Mouse (Mus musculus): Measurements from ENCODE around the gene Atxn1. TPM values are rescaled to one million over a fixed set of nuclear protein-coding genes. Genes with fewer than 3 reads are reported as not detected.

The Atxn1 gene
- polyA plus RNA-seq, 1 experiment, result 2.5 TPM

GRCm38 (mm10) chr13:45718850-45719249 lies 246.0 kb downstream of the Atxn1 start:
- no peaks in the 10 kb centered on the region for H3K79me2 ChIP-seq (ENCODE audit: control insufficient read depth, insufficient read depth)
- no peak overlapping the region for H3ac ChIP-seq (ENCODE audit: control insufficient read depth, insufficient read length)
- H3K27me3 ChIP-seq (ENCODE audit: control insufficient read depth, insufficient read depth, insufficient read length), result no peaks in the 10 kb centered on the region
- H3K36me3 ChIP-seq (ENCODE audit: control insufficient read depth, insufficient read depth), result no peaks in the 10 kb centered on the region
- TF ChIP-seq E2F4 (IDR thresholded peaks at IDR 0.05; ENCODE audit: insufficient read depth) (no peak), USF1 (IDR thresholded peaks at IDR 0.05; ENCODE audit: low read depth) (peak; percentile 76), MYOD1 (IDR thresholded peaks at IDR 0.05; ENCODE audit: control insufficient read depth in 1 of 3, insufficient read length in 2 of 3, low read depth in 2 of 3) (no peak), MAX (IDR thresholded peaks at IDR 0.05; ENCODE audit: low read depth) (no peak), TCF3 (IDR thresholded peaks at IDR 0.05; ENCODE audit: insufficient read length, low read depth) (no peak)
- H3K4me2 ChIP-seq (ENCODE audit: low read depth), result no peak overlapping the region
- no peak overlapping the region for H3K4me3 ChIP-seq

- H3ac ChIP-seq (ENCODE audit: control insufficient read depth, insufficient read length), result no peak overlapping the region
- TF ChIP-seq MYOG (IDR thresholded peaks at IDR 0.05; ENCODE audit: control insufficient read depth in 1 of 3, insufficient read depth in 1 of 3, insufficient read length in 2 of 3, low read depth in 2 of 3) (no peak), POLR2AphosphoS2 (IDR thresholded peaks at IDR 0.05; ENCODE audit: insufficient read length, low read depth) (no peak), TCF12 (IDR thresholded peaks at IDR 0.05; ENCODE audit: insufficient read depth, poor library complexity, severe bottlenecking) (no peak), CEBPB (IDR thresholded peaks at IDR 0.05; ENCODE audit: insufficient read depth, poor library complexity, severe bottlenecking) (no peak), TCF3 (IDR thresholded peaks at IDR 0.05; ENCODE audit: insufficient read length, low read depth) (no peak), POLR2A (IDR thresholded peaks at IDR 0.05; ENCODE audit: insufficient read length, low read depth) (no peak), USF1 (IDR thresholded peaks at IDR 0.05; ENCODE audit: low read depth) (no peak), E2F4 (IDR thresholded peaks at IDR 0.05; ENCODE audit: insufficient read depth) (no peak), REST (IDR thresholded peaks at IDR 0.05; ENCODE audit: insufficient read depth, insufficient read length) (no peak), MAX (IDR thresholded peaks at IDR 0.05; ENCODE audit: low read depth) (no peak), MYOD1 (IDR thresholded peaks at IDR 0.05; ENCODE audit: control insufficient read depth in 1 of 3, insufficient read length in 2 of 3, low read depth in 2 of 3) (no peak)
- H3K4me3 ChIP-seq, result no peak overlapping the region
- no peak overlapping the region for H3K4me2 ChIP-seq (ENCODE audit: low read depth)
- no peaks in the 10 kb centered on the region for H3K36me3 ChIP-seq (ENCODE audit: control insufficient read depth, insufficient read depth)
- no peaks in the 10 kb centered on the region for H3K79me2 ChIP-seq (ENCODE audit: control insufficient read depth, insufficient read depth)
- H3K27me3 ChIP-seq (ENCODE audit: control insufficient read depth, insufficient read depth, insufficient read length), result no peaks in the 10 kb centered on the region
Observed at GRCm38 (mm10) chr13:45715583-45716180, 249.1 kb downstream of the Atxn1 start.

GRCm38 (mm10) chr13:45710041-45710440 lies 254.8 kb downstream of the Atxn1 start:
- H3K36me3 ChIP-seq (ENCODE audit: control insufficient read depth, insufficient read depth), result no peaks in the 10 kb centered on the region
- H3K27me3 ChIP-seq (ENCODE audit: control insufficient read depth, insufficient read depth, insufficient read length), result no peaks in the 10 kb centered on the region
- TF ChIP-seq MYOG (IDR thresholded peaks at IDR 0.05; ENCODE audit: control insufficient read depth in 1 of 3, insufficient read depth in 1 of 3, insufficient read length in 2 of 3, low read depth in 2 of 3) (no peak), E2F4 (IDR thresholded peaks at IDR 0.05; ENCODE audit: insufficient read depth) (no peak), TCF3 (IDR thresholded peaks at IDR 0.05; ENCODE audit: insufficient read length, low read depth) (no peak), POLR2AphosphoS2 (IDR thresholded peaks at IDR 0.05; ENCODE audit: insufficient read length, low read depth) (no peak), REST (IDR thresholded peaks at IDR 0.05; ENCODE audit: insufficient read depth, insufficient read length) (no peak), MYOD1 (IDR thresholded peaks at IDR 0.05; ENCODE audit: control insufficient read depth in 1 of 3, insufficient read length in 2 of 3, low read depth in 2 of 3) (no peak), USF1 (IDR thresholded peaks at IDR 0.05; ENCODE audit: low read depth) (no peak), POLR2A (IDR thresholded peaks at IDR 0.05; ENCODE audit: insufficient read length, low read depth) (no peak), TCF12 (IDR thresholded peaks at IDR 0.05; ENCODE audit: insufficient read depth, poor library complexity, severe bottlenecking) (no peak), MAX (IDR thresholded peaks at IDR 0.05; ENCODE audit: low read depth) (no peak), CEBPB (IDR thresholded peaks at IDR 0.05; ENCODE audit: insufficient read depth, poor library complexity, severe bottlenecking) (no peak), SRF (IDR thresholded peaks at IDR 0.05; ENCODE audit: control insufficient read depth, insufficient read length, low read depth) (no peak)

GRCm38 (mm10) chr13:45709402-45709801 lies 255.4 kb downstream of the Atxn1 start:
- H3K4me2 ChIP-seq (ENCODE audit: low read depth), result no peak overlapping the region
- TF ChIP-seq TCF3 (IDR thresholded peaks at IDR 0.05; ENCODE audit: insufficient read length, low read depth), result no peak
- TF ChIP-seq E2F4 (IDR thresholded peaks at IDR 0.05; ENCODE audit: insufficient read depth), result no peak
- no peak for TF ChIP-seq POLR2AphosphoS2 (IDR thresholded peaks at IDR 0.05; ENCODE audit: insufficient read length, low read depth)
- TF ChIP-seq CEBPB (IDR thresholded peaks at IDR 0.05; ENCODE audit: insufficient read depth, poor library complexity, severe bottlenecking), result no peak
- TF ChIP-seq POLR2A (IDR thresholded peaks at IDR 0.05; ENCODE audit: insufficient read length, low read depth), result no peak
- TF ChIP-seq REST (IDR thresholded peaks at IDR 0.05; ENCODE audit: insufficient read depth, insufficient read length), result no peak
- no peak for TF ChIP-seq TCF12 (IDR thresholded peaks at IDR 0.05; ENCODE audit: insufficient read depth, poor library complexity, severe bottlenecking)
- no peak for TF ChIP-seq MYOD1 (IDR thresholded peaks at IDR 0.05; ENCODE audit: control insufficient read depth in 1 of 3, insufficient read length in 2 of 3, low read depth in 2 of 3)
- no peaks in the 10 kb centered on the region for H3K27me3 ChIP-seq (ENCODE audit: control insufficient read depth, insufficient read depth, insufficient read length)

More at GRCm38 (mm10) chr13:45710041-45710440, 254.8 kb downstream of the Atxn1 start:
- no peak overlapping the region for H3ac ChIP-seq (ENCODE audit: control insufficient read depth, insufficient read length)
- no peak overlapping the region for H3K4me3 ChIP-seq
- H3K4me2 ChIP-seq (ENCODE audit: low read depth), result no peak overlapping the region
- H3K79me2 ChIP-seq (ENCODE audit: control insufficient read depth, insufficient read depth), result no peaks in the 10 kb centered on the region

GRCm38 (mm10) chr13:45701296-45701790 lies 263.5 kb downstream of the Atxn1 start:
- Histone ChIP-seq H3K27me3 (ENCODE audit: control insufficient read depth, insufficient read depth, insufficient read length) (no peaks in the 10 kb centered on the region), H3K4me2 (ENCODE audit: low read depth) (no peak overlapping the region), H3K79me2 (ENCODE audit: control insufficient read depth, insufficient read depth) (no peaks in the 10 kb centered on the region), H3ac (ENCODE audit: control insufficient read depth, insufficient read length) (no peak overlapping the region), H3K4me3 (no peak overlapping the region), H3K36me3 (ENCODE audit: control insufficient read depth, insufficient read depth) (peaks cover 8% of the 10 kb centered on the region)
- no peak for TF ChIP-seq TCF3 (IDR thresholded peaks at IDR 0.05; ENCODE audit: insufficient read length, low read depth)
- TF ChIP-seq MYOD1 (IDR thresholded peaks at IDR 0.05; ENCODE audit: control insufficient read depth in 1 of 3, insufficient read length in 2 of 3, low read depth in 2 of 3), result no peak
- TF ChIP-seq USF1 (IDR thresholded peaks at IDR 0.05; ENCODE audit: low read depth), result no peak
- no peak for TF ChIP-seq POLR2A (IDR thresholded peaks at IDR 0.05; ENCODE audit: insufficient read length, low read depth)
- TF ChIP-seq CEBPB (IDR thresholded peaks at IDR 0.05; ENCODE audit: insufficient read depth, poor library complexity, severe bottlenecking), result no peak
- no peak for TF ChIP-seq MYOG (IDR thresholded peaks at IDR 0.05; ENCODE audit: control insufficient read depth in 1 of 3, insufficient read depth in 1 of 3, insufficient read length in 2 of 3, low read depth in 2 of 3)
- no peak for TF ChIP-seq POLR2AphosphoS2 (IDR thresholded peaks at IDR 0.05; ENCODE audit: insufficient read length, low read depth)
- TF ChIP-seq TCF12 (IDR thresholded peaks at IDR 0.05; ENCODE audit: insufficient read depth, poor library complexity, severe bottlenecking), result no peak
- TF ChIP-seq SRF (IDR thresholded peaks at IDR 0.05; ENCODE audit: control insufficient read depth, insufficient read length, low read depth), result no peak
- no peak for TF ChIP-seq REST (IDR thresholded peaks at IDR 0.05; ENCODE audit: insufficient read depth, insufficient read length)
- no peak for TF ChIP-seq MAX (IDR thresholded peaks at IDR 0.05; ENCODE audit: low read depth)
- no peak for TF ChIP-seq E2F4 (IDR thresholded peaks at IDR 0.05; ENCODE audit: insufficient read depth)

More at GRCm38 (mm10) chr13:45709402-45709801, 255.4 kb downstream of the Atxn1 start:
- Histone ChIP-seq H3K36me3 (ENCODE audit: control insufficient read depth, insufficient read depth) (no peaks in the 10 kb centered on the region), H3K79me2 (ENCODE audit: control insufficient read depth, insufficient read depth) (no peaks in the 10 kb centered on the region), H3K4me3 (no peak overlapping the region), H3ac (ENCODE audit: control insufficient read depth, insufficient read length) (no peak overlapping the region)

All from myocyte (in vitro differentiated cells).